Mouse (Mus musculus) urinary bladder, postnatal 25 days (tissue): ENCODE measurements around the gene Tln1.
"Not testable (repeated sequence)": the region's sequence is repeated elsewhere in the genome, so short reads cannot be mapped to it uniquely, and the experiment has no call there.

Experiments
- DNase-seq: peaks from one replicate; pipeline ENCODE4 v3.0.0; 2022; ENCODE audit warnings: low spot score

Gene Tln1

DNA sequence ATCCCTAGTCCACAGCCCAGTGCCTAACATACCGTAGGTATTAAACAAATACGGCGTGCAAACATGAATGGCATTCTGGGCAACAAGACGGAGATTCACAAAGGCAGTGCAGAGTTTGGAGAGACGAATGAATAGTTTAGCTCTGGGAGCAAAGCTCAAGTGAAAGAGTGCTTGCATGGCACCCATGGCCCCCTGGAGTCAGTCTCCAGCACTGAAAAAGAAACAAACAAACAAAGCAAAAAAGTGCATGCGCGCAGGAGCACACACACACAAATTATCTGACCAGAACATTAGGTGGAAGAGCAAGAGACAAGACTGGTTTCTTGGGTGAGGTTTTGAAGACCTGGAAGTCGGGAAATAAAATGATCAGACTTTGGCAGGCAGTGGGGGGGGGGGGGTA lies 56.4 kb downstream of the Tln1 start:
- no peak for DNase-seq

DNA sequence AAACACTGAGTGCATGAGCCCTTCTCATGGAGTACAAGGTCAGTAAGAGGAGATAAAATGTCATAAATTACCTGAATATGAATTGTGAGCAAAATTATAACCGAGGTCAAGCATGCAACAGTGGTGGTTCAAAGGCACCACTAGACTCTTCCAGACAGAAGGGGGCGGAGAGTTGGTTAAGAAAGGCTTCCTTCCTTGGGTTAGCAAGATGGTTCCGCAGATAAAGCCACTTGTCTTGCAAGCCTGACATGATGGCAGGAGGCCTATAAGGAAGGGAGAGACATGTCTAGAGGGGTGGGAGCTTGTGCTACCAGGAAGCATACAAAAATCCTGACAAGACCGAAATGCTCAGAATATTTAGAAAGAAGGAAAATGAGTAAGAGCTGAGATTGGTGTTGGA lies 58.2 kb downstream of the Tln1 start:
- no peak for DNase-seq

DNA sequence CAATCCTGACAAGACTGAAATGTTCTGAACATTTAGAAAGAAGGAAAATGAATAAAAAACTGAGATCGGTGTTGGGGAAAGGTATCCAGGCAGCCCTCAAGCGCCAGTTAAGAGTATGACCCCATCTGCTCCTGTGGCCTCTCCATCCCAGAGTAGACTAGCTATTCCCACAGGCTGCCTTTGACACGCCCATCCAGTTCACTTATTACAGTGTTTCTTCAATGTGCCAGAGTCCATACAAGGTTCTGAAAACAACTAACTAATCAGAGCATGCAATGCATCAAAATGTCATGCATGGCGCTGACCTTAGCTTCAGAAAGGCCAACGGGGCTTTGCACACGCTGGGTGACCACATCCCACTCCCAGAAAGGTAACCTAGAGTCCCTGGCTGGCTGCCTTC lies 59.0 kb downstream of the Tln1 start:
- no peak for DNase-seq

- no peak for DNase-seq
These were observed 59.5 kb downstream of the Tln1 start for GRCm38 (mm10) chr4:43503041-43503440.

- DNase-seq, result peak; percentile 77
These were observed 62.8 kb downstream of the Tln1 start, which contains the start of gene Arhgef39 for GRCm38 (mm10) chr4:43499407-43500333. Gene Arhgef39 (minus strand): TSS chr4:43499695.

GRCm38 (mm10) chr4:43498983-43499382 lies 63.5 kb downstream of the Tln1 start:
- no peak for DNase-seq

GRCm38 (mm10) chr4:43497946-43498345 lies 64.5 kb downstream of the Tln1 start:
- no peak for DNase-seq

DNA sequence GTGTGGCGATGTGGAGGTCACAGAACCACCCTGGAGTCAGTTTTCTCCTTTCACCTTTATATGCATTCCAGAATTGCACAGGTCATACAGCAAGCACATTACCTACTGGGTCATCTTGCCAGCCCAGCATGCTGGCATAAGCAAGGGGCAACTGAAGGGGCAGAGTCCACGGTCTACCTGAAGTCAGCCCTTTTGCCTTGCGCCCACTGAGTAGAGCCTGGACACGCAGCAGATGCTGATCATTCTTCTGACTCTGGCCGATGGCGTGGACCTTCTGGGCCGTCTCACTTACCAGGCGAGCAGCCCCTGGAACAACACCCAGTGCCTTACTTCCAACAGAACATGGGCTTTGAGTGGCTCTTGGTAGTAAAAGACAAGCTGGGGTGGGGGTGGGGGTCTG lies 65.1 kb downstream of the Tln1 start:
- no peak for DNase-seq

GRCm38 (mm10) chr4:43496587-43496986 lies 65.9 kb downstream of the Tln1 start:
- DNase-seq, result no peak

- no peak for DNase-seq
These were observed 68.6 kb downstream of the Tln1 start for GRCm38 (mm10) chr4:43493846-43494240.

DNA sequence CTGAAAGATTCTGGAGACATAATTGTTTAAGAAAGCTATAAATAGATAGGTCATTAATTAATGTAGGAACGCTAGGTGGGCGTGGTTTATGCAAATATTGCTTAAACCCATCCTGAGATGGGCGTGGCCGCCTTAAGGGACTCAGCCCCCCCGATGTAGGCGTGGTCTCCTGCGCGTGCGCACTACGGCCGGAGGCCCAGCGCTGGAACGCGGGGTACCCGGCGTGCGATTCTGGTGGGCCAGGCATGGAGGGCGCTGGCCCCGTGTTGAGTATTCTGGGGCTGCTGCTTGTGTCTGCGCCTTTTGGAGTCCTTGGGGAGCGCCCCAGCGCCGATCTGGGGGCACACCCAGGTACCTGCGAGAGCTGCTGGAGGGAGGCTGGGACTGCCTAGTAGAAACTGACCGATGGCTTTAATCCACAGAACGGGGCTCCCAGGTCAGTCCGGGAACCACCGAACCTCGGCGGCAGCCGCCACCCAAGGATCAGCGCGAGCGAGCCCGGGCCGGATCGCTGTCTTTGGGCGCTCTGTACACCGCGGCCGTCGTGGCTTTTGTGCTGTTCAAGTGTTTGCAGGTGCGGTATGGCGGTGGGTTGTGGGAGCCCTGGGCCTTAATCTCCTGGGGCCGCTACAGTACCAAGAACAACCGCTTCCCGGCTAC lies 69.2 kb downstream of the Tln1 start:
- peak; percentile 97 for DNase-seq

GRCm38 (mm10) chr4:43492821-43493185 lies 69.7 kb downstream of the Tln1 start, which contains the start of gene Ccdc107:
Gene Ccdc107 (plus strand): TSS chr4:43492900.
- DNase-seq, result peak; percentile 73

- no peak for DNase-seq
These were observed 70.2 kb downstream of the Tln1 start for GRCm38 (mm10) chr4:43492101-43492820.

- no peak for DNase-seq
These were observed 71.7 kb downstream of the Tln1 start for GRCm38 (mm10) chr4:43490801-43491200.

DNA sequence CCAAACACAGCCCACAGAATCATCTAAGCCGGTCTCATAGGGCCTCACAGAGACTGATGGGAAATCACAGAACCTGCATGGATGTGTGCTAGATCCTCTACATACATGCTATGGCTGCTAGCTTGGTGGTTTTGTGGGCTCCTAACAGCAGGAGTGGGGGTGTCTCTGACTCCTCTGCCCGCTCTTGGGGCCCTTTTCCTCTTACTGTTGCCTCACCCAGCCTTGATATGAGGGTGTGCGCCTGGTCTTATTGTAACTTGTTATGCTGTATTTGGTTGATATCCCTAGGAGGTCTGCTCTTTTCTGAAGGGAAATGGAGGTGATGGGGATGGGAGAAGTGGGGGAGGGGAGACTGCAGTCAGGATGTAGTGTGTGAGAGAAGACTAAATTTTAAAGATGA lies 72.9 kb downstream of the Tln1 start:
- no peak for DNase-seq

- not testable (repeated sequence) for DNase-seq
These were observed 76.8 kb downstream of the Tln1 start for GRCm38 (mm10) chr4:43485666-43486065.

DNA sequence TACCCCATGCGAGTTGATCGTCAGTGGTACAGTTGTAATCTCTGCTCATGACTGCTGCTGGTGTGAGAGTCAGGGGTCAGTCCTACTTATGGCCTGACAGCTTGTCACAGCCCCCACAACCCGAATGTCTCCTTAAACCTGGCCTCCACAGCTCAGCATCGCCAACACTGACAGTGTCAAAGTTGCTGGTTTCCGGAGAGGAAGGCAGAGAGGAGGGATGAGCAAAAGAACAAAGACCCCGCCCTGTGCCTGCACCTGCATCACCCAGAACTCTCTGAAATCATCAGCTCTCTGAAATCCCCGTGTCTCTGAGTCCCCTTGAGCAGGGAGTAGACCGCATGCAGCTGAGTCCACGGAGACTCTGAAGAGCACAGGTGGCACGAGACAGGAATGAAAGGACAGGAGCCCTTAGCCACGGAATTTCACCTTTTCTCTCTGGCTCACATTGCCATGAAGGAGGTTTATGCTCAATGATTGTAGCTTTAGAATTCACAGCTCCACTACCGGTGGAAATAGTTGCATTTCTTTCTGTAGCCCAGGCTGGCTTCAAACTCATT lies 78.9 kb downstream of the Tln1 start, which contains the start of gene Sit1:
Gene Sit1 (minus strand): TSS at position 200 of the 557 bp plus-strand sequence.
- DNase-seq, result no peak

DNA sequence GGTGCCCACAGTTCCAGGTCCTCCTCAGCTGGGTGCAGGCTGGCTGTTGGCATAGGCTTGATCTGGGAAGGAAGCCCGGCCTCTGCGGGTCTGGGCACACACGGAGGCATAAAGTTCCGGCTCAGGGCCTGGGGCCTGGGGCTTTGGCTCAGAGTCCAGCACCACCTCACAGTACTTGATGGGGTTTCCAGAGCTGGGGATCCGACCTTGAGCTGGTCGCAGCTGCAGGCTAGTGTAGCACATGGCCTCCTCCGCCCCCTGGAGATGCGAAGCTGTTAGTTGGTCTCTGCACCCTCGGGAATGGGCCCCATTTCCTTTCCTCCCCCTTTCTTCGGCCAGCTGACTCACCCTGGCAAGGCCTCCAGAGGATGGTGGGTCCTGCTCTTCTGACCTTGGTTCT lies 79.9 kb downstream of the Tln1 start:
- DNase-seq, result no peak

DNA sequence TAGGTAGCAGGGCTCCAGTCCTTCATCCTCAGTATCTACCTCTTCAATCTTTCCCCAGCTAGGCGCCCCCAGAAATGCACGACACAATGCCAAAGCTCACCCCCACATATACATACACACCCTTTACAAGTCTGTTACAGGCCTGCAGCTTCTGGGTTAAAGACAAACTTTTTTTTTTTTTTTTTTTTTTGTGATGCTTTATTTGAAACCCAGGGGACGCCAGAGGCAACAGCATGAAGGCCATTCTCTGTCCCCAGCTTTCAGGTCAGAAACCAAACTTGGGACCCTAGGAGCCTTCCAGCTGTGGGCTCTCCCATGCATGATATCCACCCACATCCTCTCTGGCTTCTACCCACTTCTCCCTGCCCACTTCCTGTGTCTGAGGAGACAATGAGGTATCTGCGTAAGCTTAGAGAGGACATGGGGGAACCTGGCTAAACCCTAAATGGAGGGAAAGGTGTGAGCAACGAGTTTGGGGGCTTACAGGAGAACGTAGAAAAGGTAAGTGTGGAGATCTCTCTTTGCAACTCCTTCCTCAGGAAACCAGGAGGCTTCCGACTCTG lies 80.5 kb downstream of the Tln1 start:
- no peak for DNase-seq
